Mouse (Mus musculus) liver, postnatal 0 days (tissue): ENCODE results near the gene Pisd.

Experiments used
- CTCF ChIP-seq: sonication (generic); IDR thresholded peaks from 2 replicates; pipeline ENCODE4 v1.5.1; 2016; ENCODE audit warnings: antibody characterized with exemption, low read depth
- EP300 ChIP-seq: IDR thresholded peaks from 2 replicates; pipeline ENCODE4 v1.6.1; 2016; ENCODE audit warnings: antibody characterized with exemption, low read depth, mild to moderate bottlenecking

DNA sequence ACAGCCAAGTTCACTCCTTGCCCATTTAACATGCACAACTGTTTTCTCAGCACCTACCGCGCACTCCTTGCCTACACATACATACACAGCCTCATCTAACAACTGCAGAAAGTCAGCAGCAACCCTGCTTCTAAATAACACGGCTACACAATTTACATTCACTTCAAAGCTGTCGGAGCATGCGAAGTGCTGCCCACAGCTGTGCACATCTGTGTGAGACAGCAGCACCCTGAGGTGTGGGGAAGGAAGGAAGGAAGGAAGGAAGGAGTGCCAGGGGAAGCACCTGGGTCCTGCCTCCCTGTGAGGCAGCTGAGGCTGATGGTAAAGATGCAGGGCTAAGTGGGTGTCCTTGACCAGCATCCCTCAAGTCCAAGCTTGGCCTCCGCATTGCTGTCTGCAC is 36.5 kb downstream of the Pisd start:
- no peak for TF ChIP-seq CTCF
- no peak for TF ChIP-seq EP300
